Mouse (Mus musculus) right cerebral cortex, adult 2 months (tissue): ENCODE data around the gene Frmd4a.
"Not testable (repeated sequence)": the region's sequence is repeated elsewhere in the genome, so short reads cannot be mapped to it uniquely, and the experiment has no call there.

Experiments
- DNase-seq, 2 experiments: peaks; one replicate each; pipeline ENCODE4 v3.0.0; 2021 to 2022; ENCODE audit warnings: low spot score in 2 of 2

The Frmd4a gene

GRCm38 (mm10) chr2:4556188-4556587 is 538.7 kb downstream of the Frmd4a start:
- no peak for DNase-seq

- no peak for DNase-seq
Measured at GRCm38 (mm10) chr2:4557028-4557427, 539.5 kb downstream of the Frmd4a start.

GRCm38 (mm10) chr2:4557466-4557865 is 539.9 kb downstream of the Frmd4a start:
- no peak for DNase-seq

- DNase-seq, result no peak
Measured at GRCm38 (mm10) chr2:4558651-4559203, 541.2 kb downstream of the Frmd4a start.

GRCm38 (mm10) chr2:4559211-4559882 is 541.8 kb downstream of the Frmd4a start:
- peak; percentile 81 to 88 for DNase-seq

GRCm38 (mm10) chr2:4559883-4560247 is 542.3 kb downstream of the Frmd4a start:
- DNase-seq, result no peak

GRCm38 (mm10) chr2:4560516-4560915 is 543.0 kb downstream of the Frmd4a start:
- DNase-seq, result not testable (repeated sequence)

- no peak for DNase-seq
Measured at GRCm38 (mm10) chr2:4561196-4561595, 543.7 kb downstream of the Frmd4a start.

GRCm38 (mm10) chr2:4562373-4562772 is 544.9 kb downstream of the Frmd4a start:
- no peak for DNase-seq

GRCm38 (mm10) chr2:4562826-4563225 is 545.3 kb downstream of the Frmd4a start:
- DNase-seq, result no peak

- DNase-seq, result no peak
Measured at GRCm38 (mm10) chr2:4563322-4563721, 545.8 kb downstream of the Frmd4a start.

- no peak for DNase-seq
Measured at GRCm38 (mm10) chr2:4566260-4566955, 548.9 kb downstream of the Frmd4a start.

GRCm38 (mm10) chr2:4566956-4567680 is 549.6 kb downstream of the Frmd4a start:
- DNase-seq, result no peak

- DNase-seq, result no peak
Measured at GRCm38 (mm10) chr2:4568967-4569366, 551.5 kb downstream of the Frmd4a start.

GRCm38 (mm10) chr2:4570186-4570861 is 552.8 kb downstream of the Frmd4a start:
- DNase-seq, result no peak

GRCm38 (mm10) chr2:4572498-4573263 is 555.2 kb downstream of the Frmd4a start:
- DNase-seq, result no peak

GRCm38 (mm10) chr2:4573386-4573785 is 555.9 kb downstream of the Frmd4a start:
- no peak for DNase-seq

GRCm38 (mm10) chr2:4574251-4574650 is 556.7 kb downstream of the Frmd4a start:
- no peak for DNase-seq

- no peak for DNase-seq
Measured at GRCm38 (mm10) chr2:4575163-4575562, 557.6 kb downstream of the Frmd4a start.

- no peak for DNase-seq
Measured at GRCm38 (mm10) chr2:4575975-4576374, 558.5 kb downstream of the Frmd4a start.

GRCm38 (mm10) chr2:4578291-4578690 is 560.8 kb downstream of the Frmd4a start:
- no peak for DNase-seq
